Mouse (Mus musculus) midbrain, embryonic 11.5 days (tissue): ENCODE measurements around the gene Tph2. TPM values are rescaled to one million over a fixed set of nuclear protein-coding genes. Genes with fewer than 3 reads are reported as not detected.
A peak's percentile ranks its signal among the peaks of the same experiment; 100 is the strongest.

Experiments
- ATAC-seq: fragments of 200-750 bp; cut with Nextera tagmentation; 2 replicates; pipeline ENCODE4 v1.8.0; 2017; ENCODE audit warnings: moderate TSS enrichment, moderate library complexity; ENCODE audit not compliant: low FRiP score
- DNase-seq: peaks from one replicate; pipeline ENCODE4 v3.0.0; 2015; ENCODE audit warnings: low spot score; ENCODE audit errors: missing footprints
- H3K27ac ChIP-seq: fragments of 300-500 bp; sonication (generic); 2 replicates; pipeline ENCODE4 v1.5.1; 2014; ENCODE audit warnings: low read depth, low read length
- H3K27me3 ChIP-seq: fragments of 300-500 bp; sonication (generic); 2 replicates; pipeline ENCODE4 v1.6.1; 2014; ENCODE audit warnings: mild to moderate bottlenecking, low read length, moderate library complexity, mixed read lengths; ENCODE audit not compliant: control insufficient read depth, insufficient read depth
- H3K36me3 ChIP-seq: fragments of 300-500 bp; sonication (generic); 2 replicates; pipeline ENCODE4 v1.6.1; 2014; ENCODE audit warnings: mild to moderate bottlenecking, low read length, moderate library complexity, mixed read lengths; ENCODE audit not compliant: control insufficient read depth, insufficient read depth
- H3K4me1 ChIP-seq: fragments of 300-500 bp; sonication (generic); 2 replicates; pipeline ENCODE4 v1.6.1; 2014; ENCODE audit warnings: low read length; ENCODE audit not compliant: control insufficient read depth, insufficient read depth
- H3K4me2 ChIP-seq: fragments of 300-500 bp; sonication (generic); 2 replicates; pipeline ENCODE4 v1.6.1; 2014; ENCODE audit warnings: mild to moderate bottlenecking, moderate library complexity
- H3K4me3 ChIP-seq: fragments of 300-500 bp; sonication (generic); 2 replicates; pipeline ENCODE4 v1.5.1; 2014; ENCODE audit warnings: low read depth, low read length
- H3K9ac ChIP-seq: fragments of 300-500 bp; sonication (generic); 2 replicates; pipeline ENCODE4 v1.6.1; 2014; ENCODE audit warnings: low read length
- H3K9me3 ChIP-seq: fragments of 300-500 bp; sonication (generic); 2 replicates; pipeline ENCODE4 v1.6.1; 2016; ENCODE audit warnings: low read length; ENCODE audit not compliant: control insufficient read depth
- WGBS: fragments of 180-500 bp; shearing (Covaris S2); extraction: QIAGEN DNeasy Blood & Tissue Kit; methylation state at CpG from one replicate; pipeline ENCODE4 v1.1.7; 2014; 5-methylcytosine and 5-hydroxymethylcytosine counted together
- polyA plus RNA-seq: library from polyadenylated mRNA; unstranded; fragments of >200 nt; fragmentation: Nextera tagmentation; extraction: Ambion mirVana; gene quantifications from 2 replicates; pipeline ENCODE4 v1.2.1, GENCODE M21; 2014

Tph2 gene
- polyA plus RNA-seq, 1 experiment from 2014 or later, result 0.36 TPM

DNA sequence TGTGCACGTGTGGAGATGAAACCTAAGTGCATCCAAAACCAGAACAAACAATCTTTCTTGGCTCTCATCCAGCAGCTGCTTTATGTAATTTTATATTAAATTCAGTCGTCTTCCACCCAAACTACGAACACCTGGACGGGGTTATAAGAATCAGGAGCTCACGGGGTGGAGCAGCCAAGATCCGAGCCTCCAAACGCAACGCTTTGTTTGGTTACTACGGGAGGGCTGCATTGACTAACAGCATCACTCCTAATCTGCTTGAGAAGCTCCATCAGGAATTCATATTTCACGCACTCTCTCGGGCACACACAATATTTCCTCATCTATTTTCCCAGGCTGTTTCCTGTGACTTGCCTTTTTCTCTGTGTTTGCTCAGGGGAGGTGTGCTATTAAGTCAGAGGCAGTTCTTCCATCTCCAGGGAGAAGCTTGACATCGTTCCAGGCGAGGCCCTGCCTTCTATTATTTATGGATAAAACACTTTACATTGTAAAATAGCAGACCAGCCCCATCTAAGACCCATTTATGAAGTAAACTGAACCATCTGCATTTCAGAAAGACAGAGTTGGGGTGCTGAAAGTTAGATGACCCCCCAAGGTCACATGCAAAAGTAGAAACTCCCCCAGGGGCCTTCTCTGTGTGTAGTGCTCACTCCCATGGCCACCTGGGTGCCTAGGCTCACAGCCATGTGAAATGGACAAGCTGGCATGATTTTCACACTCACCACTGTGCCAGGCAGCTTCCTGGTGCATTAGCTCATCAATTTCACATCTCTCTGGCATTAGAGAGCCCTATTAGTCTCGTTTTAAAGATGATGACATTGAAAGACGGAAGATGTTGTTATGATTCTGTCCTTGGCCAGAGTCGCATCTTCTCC, 76.9 kb downstream of the Tph2 start:
- ATAC-seq, result no peak
- Histone ChIP-seq H3K9ac (no peak overlapping the region), H3K36me3 (no peaks in the 10 kb centered on the region), H3K4me2 (no peak overlapping the region), H3K4me1 (no peaks in the 10 kb centered on the region), H3K9me3 (no peaks in the 10 kb centered on the region), H3K27me3 (no peaks in the 10 kb centered on the region), H3K27ac (no peak overlapping the region), H3K4me3 (no peak overlapping the region)
- DNase-seq, result no peak
- WGBS, result 88% methylated on average over 16 of the region's 16 CpGs

DNA sequence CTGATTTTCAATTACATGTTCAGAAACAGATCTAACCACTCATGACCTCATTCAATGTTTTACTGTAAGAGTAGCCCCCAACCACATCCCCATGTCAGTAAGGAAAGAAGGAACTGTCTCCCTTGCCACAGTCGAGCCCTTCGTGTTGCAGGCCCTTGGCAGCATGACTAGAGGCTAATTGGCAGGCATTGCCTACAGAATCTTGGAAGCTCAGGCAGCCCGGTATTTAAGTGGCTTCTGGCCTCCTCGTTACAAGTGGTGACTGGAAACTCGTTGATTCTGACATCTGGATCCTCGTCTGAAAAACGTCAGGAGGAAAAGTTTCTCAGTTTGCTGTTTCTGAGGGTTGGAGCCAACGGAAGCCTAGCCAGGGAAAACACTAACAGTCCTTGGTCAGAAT, 80.6 kb downstream of the Tph2 start:
- no peak for DNase-seq
- no peak for ATAC-seq
- Histone ChIP-seq H3K9ac (no peak overlapping the region), H3K4me3 (no peak overlapping the region), H3K27ac (no peak overlapping the region), H3K9me3 (no peaks in the 10 kb centered on the region), H3K27me3 (no peaks in the 10 kb centered on the region), H3K4me2 (no peak overlapping the region), H3K36me3 (no peaks in the 10 kb centered on the region), H3K4me1 (no peaks in the 10 kb centered on the region)
- WGBS, result 85% methylated on average over 8 of the region's 8 CpGs

DNA sequence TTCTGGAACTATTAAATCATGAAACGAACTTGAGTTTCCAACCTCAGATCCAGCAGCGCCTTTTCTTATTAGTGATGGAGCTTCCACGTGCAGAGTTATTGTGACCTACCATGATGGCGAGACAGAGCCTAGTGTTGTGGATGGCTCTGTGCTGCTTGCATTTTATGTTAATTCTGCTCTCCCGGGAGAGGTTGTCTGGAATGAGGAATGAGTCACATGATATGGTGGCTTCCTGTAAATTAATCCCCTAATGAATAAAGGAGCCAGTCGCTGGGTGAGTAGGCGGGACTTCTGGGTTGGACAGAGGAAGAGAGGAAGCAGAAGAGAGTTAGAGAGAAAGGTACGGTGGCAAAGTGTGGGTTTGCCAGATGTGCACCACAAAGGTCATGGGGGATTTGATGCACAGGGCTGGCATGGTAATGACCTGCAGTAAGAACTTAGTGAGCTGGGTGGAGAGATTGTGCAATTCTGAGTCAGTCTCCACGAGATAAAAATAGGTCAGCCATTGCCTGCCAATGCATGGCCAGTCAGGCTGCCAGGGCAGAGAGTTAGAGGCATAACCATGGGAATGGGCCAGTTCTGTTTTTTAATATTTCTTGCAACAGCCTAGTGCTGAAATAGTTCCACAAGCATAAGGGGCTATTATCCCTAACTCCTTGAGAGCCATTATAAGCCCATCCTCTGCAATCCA, 84.8 kb downstream of the Tph2 start:
- H3K27me3 ChIP-seq, result no peaks in the 10 kb centered on the region
- WGBS, result 80% methylated on average over 9 of the region's 9 CpGs
- no peak overlapping the region for H3K4me3 ChIP-seq
- H3K9me3 ChIP-seq, result no peaks in the 10 kb centered on the region
- no peak for ATAC-seq
- H3K9ac ChIP-seq, result no peak overlapping the region
- H3K27ac ChIP-seq, result no peak overlapping the region
- no peaks in the 10 kb centered on the region for H3K4me1 ChIP-seq
- no peak overlapping the region for H3K4me2 ChIP-seq
- DNase-seq, result no peak
- H3K36me3 ChIP-seq, result no peaks in the 10 kb centered on the region

DNA sequence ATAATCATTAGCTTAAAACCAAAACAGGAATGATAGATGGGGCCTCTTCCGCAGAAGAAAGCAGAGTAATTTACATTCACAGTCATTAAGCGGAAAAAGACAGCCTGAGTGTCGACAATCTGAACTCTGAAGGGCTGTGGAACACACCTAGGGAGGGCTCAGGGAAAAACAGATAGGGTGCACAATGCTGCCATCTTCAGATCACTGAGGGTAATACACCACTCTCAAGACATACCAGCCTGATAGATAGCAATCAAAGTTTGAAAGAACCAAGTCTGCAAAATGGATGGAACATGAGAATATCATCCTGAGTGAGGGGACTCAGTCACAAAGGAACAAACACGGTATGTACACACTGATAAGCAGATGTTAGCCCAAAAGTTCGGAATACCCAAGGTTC, 87.7 kb downstream of the Tph2 start:
- Histone ChIP-seq H3K4me1 (no peaks in the 10 kb centered on the region), H3K9me3 (no peaks in the 10 kb centered on the region), H3K4me3 (no peak overlapping the region), H3K27ac (no peak overlapping the region), H3K27me3 (no peaks in the 10 kb centered on the region), H3K4me2 (no peak overlapping the region), H3K9ac (no peak overlapping the region), H3K36me3 (no peaks in the 10 kb centered on the region)
- DNase-seq (peak; percentile 90), ATAC-seq (peak; percentile 84)
- 14% methylated on average over 5 of the region's 5 CpGs for whole genome bisulfite sequencing

- Histone ChIP-seq H3K27me3 (no peaks in the 10 kb centered on the region), H3K4me2 (no peak overlapping the region), H3K27ac (no peak overlapping the region), H3K4me1 (no peaks in the 10 kb centered on the region), H3K36me3 (no peaks in the 10 kb centered on the region), H3K9ac (no peak overlapping the region), H3K9me3 (no peaks in the 10 kb centered on the region), H3K4me3 (no peak overlapping the region)
- WGBS, result 78% methylated on average over 1 of the region's 1 CpGs
- DNase-seq (no peak), ATAC-seq (no peak)
Measured at GRCm38 (mm10) chr10:115096191-115096590, 88.6 kb downstream of the Tph2 start.

- H3K4me2 ChIP-seq, result no peak overlapping the region
- no peaks in the 10 kb centered on the region for H3K4me1 ChIP-seq
- DNase-seq, result no peak
- H3K27me3 ChIP-seq, result no peaks in the 10 kb centered on the region
- no peak overlapping the region for H3K27ac ChIP-seq
- H3K9ac ChIP-seq, result no peak overlapping the region
- ATAC-seq, result no peak
- no peaks in the 10 kb centered on the region for H3K36me3 ChIP-seq
- no peaks in the 10 kb centered on the region for H3K9me3 ChIP-seq
- H3K4me3 ChIP-seq, result no peak overlapping the region
- 73% methylated on average over 3 of the region's 3 CpGs for WGBS
Measured at GRCm38 (mm10) chr10:115078232-115078631, 106.6 kb downstream of the Tph2 start.

GRCm38 (mm10) chr10:115069123-115069911, 115.5 kb downstream of the Tph2 start:
- WGBS, result 74% methylated on average over 8 of the region's 8 CpGs
- no peaks in the 10 kb centered on the region for H3K9me3 ChIP-seq
- H3K4me2 ChIP-seq, result no peak overlapping the region
- DNase-seq, result no peak
- H3K9ac ChIP-seq, result no peak overlapping the region
- no peak overlapping the region for H3K27ac ChIP-seq
- H3K27me3 ChIP-seq, result no peaks in the 10 kb centered on the region
- no peak overlapping the region for H3K4me3 ChIP-seq
- no peak for ATAC-seq
- H3K4me1 ChIP-seq, result no peaks in the 10 kb centered on the region
- H3K36me3 ChIP-seq, result no peaks in the 10 kb centered on the region

DNA sequence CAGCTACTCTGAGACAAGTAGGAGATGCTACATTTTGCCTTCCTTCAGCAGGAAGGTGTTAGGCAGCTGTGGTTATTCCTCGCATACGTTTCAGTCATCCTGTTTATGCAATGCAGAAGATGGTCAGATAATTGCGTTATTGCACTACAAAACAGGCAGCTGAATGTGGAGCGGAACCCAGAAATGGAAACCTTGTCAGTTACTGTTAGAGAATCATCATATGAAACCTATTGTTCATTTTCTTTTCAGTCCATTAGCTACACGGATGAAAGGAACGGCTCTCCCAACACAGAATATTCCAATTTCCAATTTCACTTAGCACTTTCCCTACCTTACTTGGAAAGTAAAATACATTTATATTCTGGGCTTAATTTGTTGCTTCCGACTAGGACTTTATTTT, 120.9 kb downstream of the Tph2 start:
- no peak for ATAC-seq
- H3K27me3 ChIP-seq, result no peaks in the 10 kb centered on the region
- H3K4me3 ChIP-seq, result no peak overlapping the region
- H3K4me1 ChIP-seq, result no peaks in the 10 kb centered on the region
- H3K9ac ChIP-seq, result no peak overlapping the region
- WGBS, result 90% methylated on average over 7 of the region's 7 CpGs
- H3K27ac ChIP-seq, result no peak overlapping the region
- no peak overlapping the region for H3K4me2 ChIP-seq
- H3K9me3 ChIP-seq, result no peaks in the 10 kb centered on the region
- H3K36me3 ChIP-seq, result no peaks in the 10 kb centered on the region
- DNase-seq, result no peak

DNA sequence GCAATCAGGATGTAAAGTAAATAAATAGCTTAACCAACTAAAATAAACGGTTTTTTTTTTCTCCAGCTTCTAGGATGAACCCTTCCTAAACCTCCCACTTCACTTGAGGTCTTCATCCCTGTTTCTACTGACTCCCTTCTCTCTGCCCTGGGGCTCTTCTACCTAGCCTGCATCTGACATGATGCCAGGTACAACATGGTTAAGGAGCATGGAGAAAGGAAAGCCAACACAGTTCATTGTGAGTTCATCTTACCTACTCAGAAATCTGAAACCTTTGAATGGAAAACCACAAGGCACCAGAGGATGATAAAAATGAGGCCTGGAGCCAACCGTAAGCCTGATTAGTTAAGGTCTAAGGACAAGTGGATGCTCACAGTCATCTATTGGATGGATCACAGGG, 123.3 kb downstream of the Tph2 start:
- Histone ChIP-seq H3K9ac (no peak overlapping the region), H3K4me2 (no peak overlapping the region), H3K27me3 (no peaks in the 10 kb centered on the region), H3K27ac (no peak overlapping the region), H3K4me3 (no peak overlapping the region), H3K4me1 (no peaks in the 10 kb centered on the region), H3K9me3 (no peaks in the 10 kb centered on the region), H3K36me3 (no peaks in the 10 kb centered on the region)
- no peak for DNase-seq
- 81% methylated on average over 2 of the region's 2 CpGs for WGBS
- ATAC-seq, result no peak
